Mouse (Mus musculus): ENCODE measurements around the gene Mdm4.

The Mdm4 gene

DNA sequence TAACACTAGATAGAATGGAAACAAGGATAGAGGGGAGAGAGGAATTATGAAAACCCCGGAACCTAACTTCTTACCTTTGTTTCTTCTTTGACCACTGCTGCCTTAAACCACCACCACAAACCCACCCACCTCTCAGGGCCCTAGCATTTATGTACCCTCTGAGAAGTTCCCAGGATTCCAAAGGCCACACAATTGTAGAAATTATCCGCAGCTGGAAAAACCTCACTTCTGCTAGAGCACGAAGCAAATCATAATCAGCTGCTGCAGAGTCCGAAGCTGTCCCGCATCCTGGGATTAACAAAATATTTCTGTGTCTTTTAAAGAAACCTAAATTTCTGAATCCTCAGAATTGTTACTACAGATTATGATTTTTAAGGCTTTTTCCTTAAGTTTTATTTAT lies at the start of gene Mdm4:
Gene Mdm4, minus strand, starts transcription at position 101 of the 400 bp plus-strand sequence.
- no peak for DNase-seq

DNA sequence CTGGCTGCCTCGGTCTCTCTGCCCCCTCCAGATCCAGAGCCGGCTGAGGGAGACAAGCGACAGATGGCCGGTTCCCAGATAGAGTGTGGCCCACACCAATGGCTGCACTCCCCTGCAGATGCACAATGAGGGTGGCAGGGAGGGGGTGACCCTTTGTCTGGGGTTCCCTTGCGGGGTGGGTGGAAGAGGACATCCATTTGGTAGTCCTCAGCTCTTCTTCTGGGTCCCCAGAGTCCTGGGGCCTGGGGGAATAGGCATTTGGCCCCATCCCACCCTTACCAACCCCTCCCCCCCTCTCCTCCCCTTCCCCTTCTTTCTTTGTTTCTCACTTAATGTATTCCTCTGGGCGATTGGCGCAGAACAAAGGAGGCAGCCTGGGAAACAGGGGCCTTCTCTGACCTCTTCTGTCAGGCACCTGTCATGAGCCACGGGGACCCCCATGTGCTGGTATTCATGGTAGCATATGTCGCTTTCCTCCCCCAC lies 49.8 kb upstream of the Mdm4 start:
- DNase-seq, result no peak

DNA sequence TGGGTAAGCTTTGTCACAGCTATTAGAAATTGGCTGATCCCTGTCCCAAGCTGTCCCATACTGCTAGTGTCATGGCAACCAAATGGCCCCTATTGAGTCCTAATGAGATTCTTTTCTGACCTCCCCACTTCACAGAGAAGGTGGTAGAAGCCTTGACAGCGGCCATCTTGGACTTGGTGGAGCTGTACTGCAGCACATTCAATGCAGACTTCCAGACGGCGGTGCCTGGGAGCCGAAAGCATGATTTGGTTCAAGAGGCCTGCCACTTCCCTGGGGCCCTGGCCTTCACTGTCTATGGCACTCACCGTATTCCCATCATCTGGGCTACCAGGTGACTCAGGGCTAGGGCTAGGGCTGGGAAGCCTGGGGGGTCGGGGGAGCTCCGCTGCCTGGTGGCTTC lies 49.1 kb upstream of the Mdm4 start:
- no peak for DNase-seq

DNA sequence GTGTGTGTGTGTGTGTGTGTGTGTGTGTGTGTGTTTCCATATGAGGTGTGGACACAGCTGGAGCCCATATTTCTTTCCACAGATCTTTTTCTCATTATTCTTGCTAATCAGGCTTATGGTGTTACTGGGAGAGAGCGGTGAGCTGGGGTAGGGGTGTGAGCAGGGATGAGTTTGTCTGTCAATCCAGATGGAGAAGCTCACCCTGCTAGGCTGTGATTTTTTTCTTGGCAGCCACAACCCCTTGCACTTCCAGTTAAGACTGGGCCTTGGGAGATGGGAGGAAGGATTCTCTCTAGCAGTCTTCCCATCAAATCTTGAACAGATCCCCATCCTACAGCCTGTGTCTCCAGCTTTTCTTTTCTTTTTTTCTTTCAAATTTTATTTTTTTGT lies 48.0 kb upstream of the Mdm4 start:
- no peak for DNase-seq

DNA sequence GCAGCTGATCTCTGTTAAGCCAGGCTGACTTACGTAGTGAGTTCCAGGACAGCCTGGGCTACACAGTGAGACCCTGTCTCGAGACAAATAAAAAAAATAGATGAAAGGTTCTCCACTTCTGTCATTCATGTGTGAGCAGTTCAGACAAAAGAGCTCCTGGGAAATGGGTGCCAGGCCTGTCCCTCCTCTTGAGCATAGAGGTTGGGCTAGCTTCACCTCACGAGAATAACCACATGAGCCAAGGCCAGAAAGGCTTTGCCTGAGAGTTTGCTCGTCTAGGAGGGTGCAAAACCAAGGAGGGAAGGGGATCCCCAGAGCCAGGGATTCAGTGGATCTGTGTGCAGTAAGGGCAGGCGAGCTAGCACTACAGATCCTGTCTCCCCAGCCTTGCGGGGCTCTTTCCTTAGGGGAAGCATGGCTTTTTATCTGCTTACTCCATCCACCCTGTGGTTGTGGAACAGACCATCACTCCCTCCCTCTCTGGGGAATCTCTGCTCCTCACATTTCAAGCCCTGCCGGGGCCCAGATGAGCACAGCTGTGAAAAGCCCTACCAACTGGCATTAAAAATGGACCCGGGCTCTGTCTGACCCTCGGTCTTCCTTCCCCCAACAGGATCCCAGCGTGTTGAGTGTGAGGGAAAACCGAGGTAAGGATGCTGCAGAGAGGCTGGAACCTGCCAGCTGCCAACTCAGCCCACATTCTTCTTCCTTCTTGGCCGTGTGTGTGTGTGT lies 47.4 kb upstream of the Mdm4 start:
- no peak for DNase-seq

DNA sequence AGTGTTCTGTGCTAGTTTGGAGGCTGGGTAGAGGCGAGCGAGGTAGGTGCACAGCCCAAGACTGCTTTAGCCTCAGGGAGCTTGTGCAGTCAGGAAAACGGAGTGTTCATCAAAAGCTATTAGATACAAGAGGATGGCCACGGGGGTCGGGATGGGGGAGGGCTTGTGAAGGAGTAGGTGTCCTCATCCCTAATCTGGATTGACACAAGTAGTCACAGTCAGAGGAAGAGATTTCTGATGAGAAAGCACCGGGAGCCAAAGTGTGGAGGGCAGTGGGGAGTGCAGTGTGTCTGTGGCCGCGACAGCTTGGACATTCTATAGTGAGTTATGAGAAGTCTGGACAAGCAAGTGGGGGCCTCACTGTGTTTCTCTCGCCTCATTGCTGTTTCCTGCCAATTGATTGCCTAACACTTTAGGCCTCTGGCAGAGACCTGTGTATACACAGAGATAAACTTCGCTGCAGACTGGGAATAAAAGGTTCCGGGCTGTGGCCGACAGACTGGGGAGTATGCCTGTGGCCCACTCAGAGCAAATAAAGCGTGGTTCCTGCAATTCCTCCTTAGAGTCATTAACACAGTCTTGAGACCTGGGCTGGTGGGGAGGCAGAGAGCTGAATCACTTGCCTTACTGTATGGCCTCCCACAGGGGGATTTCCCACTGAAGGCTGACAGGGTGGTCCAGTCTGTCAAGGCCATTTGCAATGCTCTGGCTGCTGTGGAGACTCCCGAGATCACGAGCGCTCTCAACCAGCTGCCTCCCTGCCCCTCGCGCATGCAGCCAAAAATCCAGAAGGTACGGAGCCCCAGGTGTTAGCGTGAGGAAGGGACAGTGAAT lies 46.5 kb upstream of the Mdm4 start:
- no peak for DNase-seq

DNA sequence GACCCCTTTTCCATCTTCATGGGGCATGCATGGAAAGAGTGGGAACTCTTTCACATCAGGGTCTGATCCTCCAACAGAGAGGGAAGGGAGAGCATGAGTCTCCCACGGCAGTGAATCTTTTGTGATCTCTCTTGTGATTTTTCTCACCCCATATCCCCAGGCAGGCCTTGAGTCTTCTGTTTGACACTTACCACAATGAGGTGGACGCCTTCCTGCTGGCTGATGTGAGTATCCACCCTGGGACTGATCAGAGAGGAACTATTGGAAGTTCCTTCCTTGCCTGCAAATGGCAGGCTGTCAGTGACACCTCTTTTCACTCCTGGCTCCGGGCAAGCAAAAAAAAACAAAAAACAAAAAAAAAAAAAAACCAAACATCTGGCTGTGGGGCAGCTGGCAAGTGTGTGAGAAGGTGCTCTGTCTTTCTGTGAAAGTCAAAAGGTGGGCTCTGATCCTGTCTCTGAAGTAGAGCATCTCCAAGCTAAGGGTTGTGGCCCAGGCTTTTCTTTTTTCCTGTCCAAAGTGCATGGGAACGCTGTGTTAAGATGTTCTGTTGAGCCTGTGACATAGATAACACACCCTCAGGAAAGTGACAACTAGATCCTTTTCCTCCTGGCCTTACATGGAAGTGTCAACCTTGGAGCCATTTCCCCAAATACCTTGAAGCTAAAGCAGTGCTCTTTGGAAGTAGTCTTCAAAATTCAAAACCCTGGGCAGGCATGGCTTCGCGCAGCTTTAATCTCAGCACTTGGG lies 45.5 kb upstream of the Mdm4 start:
- DNase-seq, result no peak

DNA sequence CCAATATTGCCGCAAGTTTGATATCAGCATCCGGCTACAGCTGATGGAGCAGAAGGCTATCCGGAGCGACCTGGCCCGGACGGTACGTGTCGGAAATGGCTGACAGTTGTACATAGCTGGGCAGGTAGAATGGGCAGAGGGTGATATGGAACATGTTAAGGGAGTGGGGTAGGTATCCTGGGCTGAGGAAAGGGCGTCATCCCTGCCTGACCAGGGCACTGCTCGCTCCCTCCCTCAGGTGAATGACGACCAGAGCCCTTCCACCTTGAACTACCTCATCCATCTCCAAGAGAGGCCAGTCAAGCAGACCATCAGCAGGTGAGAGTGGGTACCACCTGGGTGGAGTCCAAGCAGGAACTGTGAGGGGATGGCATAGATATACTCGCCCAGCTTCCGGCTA lies 44.2 kb upstream of the Mdm4 start:
- no peak for DNase-seq

DNA sequence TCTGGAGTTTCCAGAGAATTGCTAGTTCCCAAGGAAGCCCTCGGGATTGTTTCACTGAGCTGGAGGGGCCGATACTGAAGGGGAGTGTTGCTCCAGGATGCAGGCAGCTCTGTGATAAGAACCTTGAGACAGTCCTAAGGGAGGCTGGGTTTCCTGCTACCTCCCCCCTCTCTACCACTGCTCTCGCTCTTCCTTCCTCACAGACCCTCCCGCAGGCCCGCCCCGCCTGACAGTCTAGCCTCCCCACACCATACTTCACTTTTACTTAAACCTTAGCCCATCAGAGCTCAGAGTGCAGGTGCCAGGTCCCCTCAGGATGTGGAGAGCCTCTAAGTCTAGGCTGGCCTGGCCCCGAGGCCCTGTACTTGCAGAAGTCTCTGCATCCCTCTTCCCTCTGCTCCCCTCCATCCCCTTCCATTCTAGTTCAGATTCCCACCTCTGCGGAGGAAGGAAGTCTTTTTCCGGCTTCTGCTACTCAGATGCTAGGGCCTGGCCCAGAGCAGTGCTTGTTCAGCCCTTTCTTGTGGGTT lies 43.0 kb upstream of the Mdm4 start:
- DNase-seq, result no peak

DNA sequence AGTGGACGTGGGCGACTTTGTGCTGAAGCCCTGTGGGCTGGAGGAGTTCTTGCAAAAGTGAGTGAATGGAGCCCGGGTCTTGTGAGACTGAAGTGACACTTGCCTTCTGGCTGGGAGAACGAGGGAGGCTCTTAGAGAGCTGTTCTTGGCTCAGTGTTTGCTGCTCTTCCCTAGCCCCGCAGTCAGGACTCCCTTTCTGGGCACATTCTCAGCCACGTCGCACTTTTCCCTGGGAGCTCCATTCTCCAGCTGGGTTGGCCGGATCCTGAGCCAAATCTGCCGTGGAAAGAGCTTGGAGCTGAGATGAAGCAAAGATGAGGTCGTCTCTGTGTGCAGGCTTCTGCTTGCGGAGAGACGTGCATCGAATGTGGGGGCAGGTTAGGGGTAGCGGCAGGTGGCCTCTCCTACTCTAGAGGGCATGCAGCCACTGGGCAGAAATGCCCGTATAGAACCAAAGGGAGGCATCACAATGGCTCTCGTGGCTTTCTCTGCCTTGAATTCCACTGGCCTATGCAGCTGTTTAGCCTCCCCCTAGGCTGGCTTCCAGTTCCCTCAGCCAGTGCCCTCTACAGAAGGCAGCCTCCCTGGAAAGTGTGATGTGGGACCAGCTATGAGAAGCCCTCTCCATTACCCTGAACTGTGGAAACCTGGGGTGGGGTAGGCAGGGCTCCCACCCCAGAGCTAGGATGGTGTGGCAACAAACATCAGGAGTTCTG lies 41.5 kb upstream of the Mdm4 start:
- no peak for DNase-seq

DNA sequence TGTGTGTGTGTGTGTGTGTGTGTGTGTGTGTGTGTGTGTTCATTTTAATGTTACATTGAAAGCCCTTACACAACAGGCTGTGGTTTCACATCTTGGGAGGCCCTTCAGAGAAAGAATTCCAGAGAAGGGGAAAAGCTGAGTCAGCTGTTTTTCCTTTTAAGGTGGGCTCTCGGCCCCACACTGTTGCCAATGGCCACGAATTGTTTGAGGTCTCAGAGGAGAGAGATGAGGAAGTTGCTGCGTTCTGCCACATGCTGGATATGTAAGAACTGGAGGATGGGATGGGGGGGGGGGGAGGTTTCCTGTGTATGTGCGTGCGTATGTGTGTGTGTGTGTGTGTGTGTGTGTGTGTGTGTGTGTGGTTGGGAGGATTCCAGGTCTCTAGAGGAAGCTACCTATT lies 39.8 kb upstream of the Mdm4 start:
- DNase-seq, result no peak

DNA sequence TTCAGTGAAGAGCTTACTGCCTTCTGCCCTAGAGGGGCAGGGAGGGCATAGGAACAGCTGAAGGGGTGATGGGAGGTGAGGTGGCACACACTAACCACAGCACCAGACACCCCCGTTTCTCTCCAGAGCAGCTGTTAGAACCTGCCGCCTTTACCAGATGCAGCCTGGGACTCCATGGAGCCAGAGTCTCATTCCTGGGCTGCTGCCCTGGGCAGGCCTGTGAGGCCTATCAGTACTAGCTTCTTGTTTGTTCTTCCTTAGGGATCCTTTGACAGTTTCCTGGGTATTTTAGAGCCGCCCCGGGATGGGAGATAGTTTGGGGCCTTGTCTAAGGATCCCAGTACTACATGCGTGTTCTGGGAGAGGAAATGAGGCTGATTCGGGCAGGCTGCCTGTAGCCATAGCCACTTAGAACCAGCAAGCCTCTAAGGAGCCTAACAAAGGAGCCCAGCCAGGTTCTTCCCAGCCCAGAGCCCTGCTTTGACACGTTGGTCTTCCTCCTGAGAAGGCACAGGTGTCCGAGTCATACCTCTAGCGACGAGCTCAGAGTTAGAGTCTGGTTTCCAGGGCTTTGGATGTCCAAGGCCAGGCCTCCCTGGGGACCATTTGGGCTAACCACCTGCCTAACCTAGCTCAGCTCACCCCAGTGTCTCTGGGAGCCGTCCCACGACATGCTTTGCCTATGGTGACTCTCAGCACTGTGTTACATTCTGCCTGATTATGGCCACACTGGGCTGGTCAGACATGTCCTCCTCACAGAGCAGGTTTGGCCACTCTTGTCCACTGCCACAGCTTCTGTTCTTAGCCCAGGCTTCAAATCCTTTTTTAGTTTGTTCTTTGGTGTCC lies 39.1 kb upstream of the Mdm4 start:
- no peak for DNase-seq

DNA sequence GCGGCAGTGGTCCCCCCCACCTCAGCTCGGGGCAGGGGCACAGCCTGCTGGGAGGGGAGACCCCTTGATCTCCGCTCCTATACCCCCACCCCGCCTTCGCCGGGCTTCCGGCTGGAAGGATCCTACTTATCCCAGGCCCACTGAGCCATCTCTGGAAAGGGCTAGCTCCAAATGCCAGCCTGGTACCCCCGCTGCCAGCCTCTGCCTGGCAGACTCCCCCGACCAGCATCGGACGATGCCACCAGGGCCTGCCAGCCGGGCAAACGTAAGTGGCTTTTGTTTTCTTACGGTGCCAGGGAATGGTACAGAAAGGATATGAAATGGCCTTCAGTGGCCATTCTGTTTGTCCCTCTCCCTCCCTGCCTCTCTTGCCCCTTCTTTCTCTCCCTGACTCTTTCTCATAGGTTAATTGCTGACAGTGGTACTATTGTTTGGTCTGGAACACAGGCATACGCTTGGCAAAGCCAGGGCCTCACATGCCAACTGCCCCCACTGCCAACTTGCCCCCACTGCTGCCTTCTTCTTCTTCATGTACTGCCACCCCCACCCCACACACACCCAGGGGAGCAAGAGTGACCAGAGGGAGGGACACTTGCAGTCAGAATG lies 38.4 kb upstream of the Mdm4 start:
- DNase-seq, result no peak

DNA sequence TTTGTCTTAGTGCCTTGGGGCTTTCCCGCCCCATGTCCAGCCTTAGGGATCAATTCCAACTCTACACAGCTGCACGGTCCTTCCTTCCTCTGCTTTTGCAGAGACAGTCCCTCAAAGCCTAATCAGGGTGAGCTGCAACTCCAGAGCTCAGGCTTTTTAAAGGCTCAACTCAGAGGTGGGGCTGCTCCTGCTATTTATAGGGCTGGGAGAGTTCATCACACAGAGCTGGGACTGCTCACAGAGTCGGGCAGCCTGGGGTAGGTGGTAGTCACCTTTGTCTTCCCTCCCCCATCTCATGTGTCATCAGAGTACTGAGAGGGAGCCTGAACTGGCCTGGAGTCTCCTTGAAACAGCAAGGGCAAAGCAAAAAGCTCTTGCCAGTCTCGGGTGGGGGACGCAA lies 37.9 kb upstream of the Mdm4 start:
- DNase-seq, result no peak

DNA sequence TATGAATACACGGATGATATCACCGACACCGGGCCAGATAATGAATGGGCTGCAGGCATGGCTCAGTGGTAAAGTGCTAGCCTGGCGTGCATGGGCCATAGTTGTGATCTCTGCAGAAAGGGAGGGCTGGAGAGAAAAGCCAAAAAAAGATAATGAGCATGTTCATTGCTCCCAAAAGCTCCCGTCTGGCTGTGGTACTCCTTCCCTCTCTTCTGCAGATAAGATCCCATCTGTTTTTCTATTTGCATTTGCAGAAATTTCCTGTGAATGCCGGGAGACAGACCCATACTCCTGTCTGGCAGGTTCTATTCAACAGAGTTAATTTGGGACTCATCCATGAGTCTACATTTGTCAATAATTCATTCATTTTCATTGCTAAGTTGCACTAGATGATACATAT lies 32.8 kb upstream of the Mdm4 start:
- no peak for DNase-seq

DNA sequence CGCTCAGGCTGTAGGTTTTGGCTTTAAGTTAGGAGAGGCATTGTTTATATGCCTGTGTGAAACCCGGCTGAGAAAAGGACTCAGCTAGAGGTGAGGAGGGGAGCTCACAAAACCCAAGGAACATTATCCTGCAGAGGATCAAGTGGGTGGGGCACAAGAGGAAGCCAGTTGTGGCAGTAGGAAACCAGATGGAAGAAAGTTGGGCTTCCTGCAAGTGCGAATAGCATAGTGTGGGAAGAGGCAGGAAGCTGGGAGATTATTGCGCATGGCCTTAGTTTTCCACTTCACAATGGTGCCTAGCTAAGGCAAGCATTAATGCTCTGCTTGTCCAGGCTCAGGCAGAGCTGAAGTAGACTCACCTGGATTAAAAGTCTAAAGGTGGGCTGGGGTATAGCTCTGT lies 30.3 kb upstream of the Mdm4 start:
- DNase-seq, result no peak

DNA sequence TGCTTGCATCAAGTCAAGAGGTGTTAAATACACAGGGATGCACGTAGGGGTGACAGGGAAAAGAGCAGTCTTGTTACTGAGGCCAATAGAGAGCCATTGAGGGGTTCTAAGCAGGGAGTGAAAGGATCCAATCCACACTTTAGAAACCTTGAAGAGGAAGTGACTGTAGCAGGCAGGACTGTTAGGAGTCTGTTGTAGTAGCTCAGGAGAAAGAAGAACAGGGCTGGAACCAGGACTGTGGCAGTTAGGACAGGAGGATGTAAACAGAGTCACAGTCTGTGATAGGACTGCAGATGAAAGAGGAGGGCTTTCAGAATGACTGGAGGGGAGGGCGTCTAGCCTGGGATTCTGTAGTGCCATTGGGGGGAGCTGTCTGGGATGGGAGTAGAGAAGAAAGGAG lies 29.2 kb upstream of the Mdm4 start:
- DNase-seq, result no peak

DNA sequence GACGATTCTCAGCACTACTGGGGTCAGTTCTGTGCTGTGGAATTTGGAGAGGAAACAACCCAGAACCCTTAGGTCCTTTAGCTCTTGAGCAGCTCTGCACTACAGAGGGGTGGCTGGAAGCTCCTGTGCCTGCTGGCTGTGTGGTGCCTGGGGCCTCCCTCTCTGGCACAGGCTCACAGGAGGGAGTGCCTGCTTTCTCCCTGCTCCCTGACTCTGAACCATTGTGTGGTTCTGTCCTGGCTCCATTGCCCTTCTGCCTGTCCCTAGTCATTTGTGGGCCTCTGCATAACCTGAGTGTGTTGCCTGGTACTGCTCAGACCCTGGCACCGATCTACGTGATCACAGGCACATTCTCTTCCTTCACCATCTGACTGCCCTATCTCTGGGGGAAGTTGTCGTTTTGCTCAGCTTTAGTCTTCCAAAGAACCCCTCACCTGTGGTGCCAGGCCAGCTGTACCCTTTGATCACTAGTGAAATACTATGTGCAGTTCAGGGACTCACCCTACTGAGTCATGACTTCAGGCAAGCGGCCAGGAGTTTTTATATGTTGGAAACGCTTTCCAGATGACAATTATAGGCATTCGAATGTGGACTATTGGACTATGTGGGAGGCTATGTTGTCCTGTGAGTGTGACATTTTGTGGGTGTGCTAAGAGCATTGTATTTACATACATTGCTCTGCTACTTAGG lies 27.1 kb upstream of the Mdm4 start:
- no peak for DNase-seq

DNA sequence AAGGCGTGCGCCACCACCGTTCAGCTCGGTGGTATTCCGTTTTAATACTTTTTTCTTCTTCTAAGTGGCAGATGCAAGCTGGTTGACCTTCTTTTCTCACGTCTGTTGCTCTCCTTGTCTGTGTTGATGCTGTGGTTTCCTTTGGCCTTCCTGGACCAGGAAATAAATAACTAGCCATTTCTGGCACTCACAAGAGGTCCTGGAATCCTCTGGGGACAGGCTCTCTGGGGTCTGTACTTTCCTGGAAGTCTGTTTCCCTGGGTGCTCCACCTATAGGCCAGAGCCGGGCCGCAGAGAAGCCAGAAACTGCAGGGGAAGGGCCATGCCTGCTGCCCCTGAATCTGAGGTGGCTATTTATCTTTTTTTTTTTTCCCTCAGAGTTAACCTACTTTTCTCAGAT lies 24.0 kb upstream of the Mdm4 start:
- no peak for DNase-seq

DNA sequence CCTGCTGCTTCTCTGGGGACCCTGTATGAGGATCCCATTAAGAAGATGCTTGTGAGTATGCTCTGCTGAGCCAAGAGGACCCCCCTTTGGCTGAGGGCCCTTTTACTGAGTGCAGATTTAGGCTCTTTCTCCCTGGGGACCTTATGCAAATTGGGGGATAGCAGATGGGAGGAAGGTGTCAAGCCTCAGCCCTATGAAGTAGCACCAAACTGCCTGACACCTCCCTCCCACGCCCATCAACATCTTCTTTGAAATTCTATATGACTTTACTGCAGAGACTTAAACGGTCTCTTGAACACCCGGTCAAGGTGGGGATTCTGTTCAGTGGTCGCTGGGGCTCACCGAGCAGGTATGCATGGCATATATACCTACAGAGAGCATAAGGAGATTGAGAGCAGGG lies 22.7 kb upstream of the Mdm4 start:
- no peak for DNase-seq

DNA sequence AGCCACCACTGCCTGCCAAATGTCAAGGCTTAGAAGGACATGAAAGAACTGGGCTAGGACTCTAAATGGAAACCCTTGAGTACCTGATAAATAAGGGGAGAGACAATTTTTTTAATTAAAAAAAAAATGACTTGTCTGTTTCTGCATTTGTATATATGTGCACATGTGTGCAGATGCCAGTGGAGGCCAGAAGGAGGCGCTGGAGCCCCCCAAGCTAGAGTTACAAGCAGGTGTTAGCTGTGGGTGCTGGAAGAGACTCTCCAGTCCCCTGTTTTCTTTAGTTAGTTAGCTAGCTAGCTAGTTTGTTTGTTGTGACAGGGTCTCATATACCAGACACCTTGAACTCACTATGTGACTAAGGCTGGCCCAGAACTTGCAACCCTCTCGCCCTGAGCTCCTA lies 21.5 kb upstream of the Mdm4 start:
- DNase-seq, result no peak
